Mouse (Mus musculus) neural tube, embryonic 11.5 days (tissue): ENCODE data around the gene Hyal1. TPM values are rescaled to one million over a fixed set of nuclear protein-coding genes. Genes with fewer than 3 reads are reported as not detected.
A peak's percentile ranks its signal among the peaks of the same experiment; 100 is the strongest.

Experiments
- ATAC-seq: fragments of 200-750 bp; cut with Nextera tagmentation; 2 replicates; pipeline ENCODE4 v1.8.0; 2017; ENCODE audit warnings: moderate number of reproducible peaks, mild to moderate bottlenecking, moderate TSS enrichment, moderate library complexity; ENCODE audit not compliant: insufficient read depth, low FRiP score, low TSS enrichment
- DNase-seq: peaks from one replicate; pipeline ENCODE4 v3.0.0-alpha.2; 2015; ENCODE audit warnings: low spot score
- H3K27ac ChIP-seq: fragments of 300-500 bp; sonication (generic); 2 replicates; pipeline ENCODE4 v1.5.1; 2014; ENCODE audit warnings: low read depth, mild to moderate bottlenecking, low read length
- H3K27me3 ChIP-seq: fragments of 300-500 bp; sonication (generic); 2 replicates; pipeline ENCODE4 v1.6.1; 2014; ENCODE audit warnings: mild to moderate bottlenecking, low read length, mixed read lengths; ENCODE audit not compliant: control insufficient read depth, insufficient read depth
- H3K36me3 ChIP-seq: fragments of 300-500 bp; sonication (generic); 2 replicates; pipeline ENCODE4 v1.6.1; 2014; ENCODE audit warnings: mild to moderate bottlenecking, low read length, moderate library complexity, mixed read lengths; ENCODE audit not compliant: control insufficient read depth, insufficient read depth
- H3K4me1 ChIP-seq: fragments of 300-500 bp; sonication (generic); 2 replicates; pipeline ENCODE4 v1.6.1; 2014; ENCODE audit warnings: low read length, mixed read lengths; ENCODE audit not compliant: control insufficient read depth, insufficient read depth
- H3K4me2 ChIP-seq: fragments of 300-500 bp; sonication (generic); 2 replicates; pipeline ENCODE4 v1.6.1; 2014; ENCODE audit warnings: low read depth, mild to moderate bottlenecking, moderate library complexity
- H3K4me3 ChIP-seq: fragments of 300-500 bp; sonication (generic); 2 replicates; pipeline ENCODE4 v1.5.1; 2014; ENCODE audit warnings: low read depth, low read length
- H3K9ac ChIP-seq: fragments of 300-500 bp; sonication (generic); 2 replicates; pipeline ENCODE4 v1.6.1; 2014; ENCODE audit warnings: mild to moderate bottlenecking, low read length
- H3K9me3 ChIP-seq: fragments of 300-500 bp; sonication (generic); 2 replicates; pipeline ENCODE4 v1.6.1; 2016; ENCODE audit warnings: low read length; ENCODE audit not compliant: control insufficient read depth
- WGBS: fragments of 180-500 bp; shearing (Covaris S2); extraction: QIAGEN DNeasy Blood & Tissue Kit; methylation state at CpG from one replicate; pipeline ENCODE4 v1.1.7; 2014; 5-methylcytosine and 5-hydroxymethylcytosine counted together
- polyA plus RNA-seq: library from polyadenylated mRNA; unstranded; fragments of >200 nt; fragmentation: Nextera tagmentation; extraction: Ambion mirVana; gene quantifications from 2 replicates; pipeline ENCODE4 v1.2.1, GENCODE M21; 2014

The Hyal1 gene
- polyA plus RNA-seq, 1 experiment from 2014 or later = 4.0 TPM

GRCm38 (mm10) chr9:107629901-107630425 is 53.2 kb downstream of the Hyal1 start:
- peak overlapping the region; percentile 65 for H3K9ac ChIP-seq
- ATAC-seq (peak; percentile 24; the same call in 1 of the 2 replicates), DNase-seq (peak; percentile 71)
- peak overlapping the region; percentile 54 for H3K4me2 ChIP-seq
- H3K9me3 ChIP-seq = no peaks in the 10 kb centered on the region
- peak overlapping the region; percentile 20 for H3K4me3 ChIP-seq
- H3K4me1 ChIP-seq = peaks cover 73% of the 10 kb centered on the region
- 6% methylated on average over 14 of the region's 14 CpGs for WGBS
- no peaks in the 10 kb centered on the region for H3K27me3 ChIP-seq
- H3K27ac ChIP-seq = peak overlapping the region; percentile 98
- no peaks in the 10 kb centered on the region; the same call in 1 of the 2 replicates for H3K36me3 ChIP-seq

GRCm38 (mm10) chr9:107630576-107630975 is 53.8 kb downstream of the Hyal1 start:
- DNase-seq = peak; percentile 89
- peak; percentile 45 for ATAC-seq
- no peaks in the 10 kb centered on the region for H3K27me3 ChIP-seq

More at GRCm38 (mm10) chr9:107630576-107630975, 53.8 kb downstream of the Hyal1 start:
- Histone ChIP-seq H3K27ac (peak overlapping the region; percentile 98), H3K9me3 (no peaks in the 10 kb centered on the region), H3K4me2 (peak overlapping the region; percentile 54), H3K36me3 (no peaks in the 10 kb centered on the region; the same call in 1 of the 2 replicates), H3K9ac (peak overlapping the region; percentile 65), H3K4me1 (peaks cover 75% of the 10 kb centered on the region), H3K4me3 (peak overlapping the region; percentile 20; the same call in 1 of the 2 replicates)
- 3% methylated on average over 4 of the region's 4 CpGs for WGBS

Other genes with a start within 250 kb of the Hyal1 start
- gene Hemk1, start 238.6 kb upstream of the Hyal1 start, polyA plus RNA-seq = 11.1 and 12.4 TPM in 2 replicates
- gene 6430571L13Rik, start 236.3 kb upstream of the Hyal1 start, polyA plus RNA-seq = 1.4 and 2.0 TPM in 2 replicates
- gene Cacna2d2, start 177.3 kb upstream of the Hyal1 start, polyA plus RNA-seq = 1.4 and 1.8 TPM in 2 replicates
- 47.0 and 47.2 TPM in 2 replicates for gene Tmem115, start 43.0 kb upstream of the Hyal1 start, polyA plus RNA-seq
- gene Cyb561d2, start 34.7 kb upstream of the Hyal1 start, polyA plus RNA-seq = 19.7 and 21.9 TPM in 2 replicates
- 45.8 and 48.9 TPM in 2 replicates for gene Nprl2, start 34.7 kb upstream of the Hyal1 start, polyA plus RNA-seq
- 0.65 and 1.3 TPM in 2 replicates for gene Zmynd10, start 29.6 kb upstream of the Hyal1 start, polyA plus RNA-seq
- 38.5 and 41.3 TPM in 2 replicates for gene Rassf1, start 25.4 kb upstream of the Hyal1 start, polyA plus RNA-seq
- 91.0 and 93.0 TPM in 2 replicates for gene Tusc2, start 13.7 kb upstream of the Hyal1 start, polyA plus RNA-seq
- gene Hyal2, start 9.0 kb upstream of the Hyal1 start, polyA plus RNA-seq = 124 and 128 TPM in 2 replicates
- gene Naa80, start 2.0 kb downstream of the Hyal1 start, polyA plus RNA-seq = 15.1 and 15.5 TPM in 2 replicates
- gene Hyal3, start 3.9 kb downstream of the Hyal1 start, polyA plus RNA-seq = 0.24 and 0.30 TPM in 2 replicates
- 35.2 and 39.0 TPM in 2 replicates for gene Ifrd2, start 10.7 kb downstream of the Hyal1 start, polyA plus RNA-seq
- gene Sema3b, start 32.3 kb downstream of the Hyal1 start, polyA plus RNA-seq = 2.6 and 3.0 TPM in 2 replicates
- gene Gnai2, start 58.4 kb downstream of the Hyal1 start, polyA plus RNA-seq = 434 and 452 TPM in 2 replicates
- gene Slc38a3, start 92.6 kb downstream of the Hyal1 start, polyA plus RNA-seq = 6.8 and 7.2 TPM in 2 replicates
- 1.9 and 2.4 TPM in 2 replicates for gene Gnat1, start 102.8 kb downstream of the Hyal1 start, polyA plus RNA-seq
- 15.3 and 17.0 TPM in 2 replicates for gene Sema3f, start 133.5 kb downstream of the Hyal1 start, polyA plus RNA-seq
- 196 and 197 TPM in 2 replicates for gene Rbm5, start 194.1 kb downstream of the Hyal1 start, polyA plus RNA-seq